Mouse (Mus musculus) v-Abl transformed pro-B cells (cell line): Measurements from ENCODE around the gene Pde6g.

Experiments used
- in situ Hi-C, 2 experiments: fragments of 400-800 bp; cut with MboI; formaldehyde crosslinking; loops; one replicate each; pipeline ENCODE4 v1.15.1; 2025; ENCODE audit not compliant: unreplicated experiment in 2 of 2

The Pde6g gene

DNA sequence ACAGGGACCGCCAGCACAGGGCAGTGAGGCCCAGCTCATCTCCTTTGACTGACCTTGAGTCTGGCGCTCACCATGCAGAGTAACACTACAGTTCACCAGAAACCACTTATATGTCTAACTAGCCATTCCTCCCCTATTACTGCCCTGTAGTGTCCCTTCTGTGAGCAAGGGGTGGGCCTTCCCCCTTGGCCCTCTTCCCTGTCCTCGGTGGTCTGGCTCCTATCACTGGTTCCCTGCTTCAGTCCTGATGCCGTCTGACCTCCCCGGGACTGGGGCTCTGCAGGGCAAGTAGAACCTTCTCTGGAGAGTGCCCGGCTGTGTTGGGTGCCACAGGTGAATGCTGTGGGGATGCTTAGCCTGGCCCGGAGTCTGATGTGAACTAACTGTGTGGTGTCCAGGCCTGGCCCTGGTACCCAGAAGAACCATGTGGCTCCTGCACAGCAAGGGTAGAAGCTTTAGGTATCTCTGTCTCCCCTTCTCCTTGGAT lies 30.2 kb upstream of the Pde6g start:
- in situ Hi-C loops: loop anchor here (10.0 kb wide), 1 partner anchor 291 kb away; no protein-coding TSS in a partner anchor

DNA sequence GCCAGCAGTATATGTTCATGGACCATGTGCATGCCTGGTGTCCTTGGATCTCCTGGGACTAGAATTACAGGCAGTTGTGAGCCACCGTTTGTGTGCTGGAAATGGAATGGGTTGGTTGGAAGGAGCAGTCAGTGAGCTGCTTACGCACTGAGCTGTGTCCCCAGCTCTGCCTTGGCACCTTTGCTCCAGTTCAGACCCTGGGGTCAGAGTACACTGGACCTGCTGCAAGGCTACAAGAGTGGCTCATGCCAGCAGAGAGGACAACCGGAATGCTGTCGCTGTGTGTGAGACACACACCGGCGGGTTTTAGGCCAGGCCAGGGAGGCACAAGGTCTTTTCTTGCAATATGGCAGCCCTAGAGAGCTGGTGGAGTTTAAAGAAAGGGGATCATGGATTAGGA lies 18.8 kb upstream of the Pde6g start:
- in situ Hi-C loops: no loop called here

DNA sequence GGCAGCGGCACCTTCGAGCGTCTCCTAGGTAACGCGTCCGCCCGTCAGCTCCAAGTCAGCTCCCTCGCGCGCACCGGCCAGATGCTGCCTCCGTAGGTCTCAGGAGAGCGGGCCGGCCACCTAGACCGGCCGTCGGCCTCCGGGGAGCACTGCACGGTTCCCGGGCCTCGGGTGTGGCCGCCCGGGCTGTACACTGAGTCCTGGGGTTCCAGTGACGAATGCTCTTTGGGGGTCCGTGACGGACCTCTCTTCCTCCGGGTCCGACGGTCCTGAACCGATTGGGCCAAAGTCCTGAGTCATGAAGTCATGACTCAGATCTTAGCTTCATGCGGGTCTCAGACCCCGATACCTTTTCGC lies 14.4 kb upstream of the Pde6g start:
- in situ Hi-C loops: no loop called here

DNA sequence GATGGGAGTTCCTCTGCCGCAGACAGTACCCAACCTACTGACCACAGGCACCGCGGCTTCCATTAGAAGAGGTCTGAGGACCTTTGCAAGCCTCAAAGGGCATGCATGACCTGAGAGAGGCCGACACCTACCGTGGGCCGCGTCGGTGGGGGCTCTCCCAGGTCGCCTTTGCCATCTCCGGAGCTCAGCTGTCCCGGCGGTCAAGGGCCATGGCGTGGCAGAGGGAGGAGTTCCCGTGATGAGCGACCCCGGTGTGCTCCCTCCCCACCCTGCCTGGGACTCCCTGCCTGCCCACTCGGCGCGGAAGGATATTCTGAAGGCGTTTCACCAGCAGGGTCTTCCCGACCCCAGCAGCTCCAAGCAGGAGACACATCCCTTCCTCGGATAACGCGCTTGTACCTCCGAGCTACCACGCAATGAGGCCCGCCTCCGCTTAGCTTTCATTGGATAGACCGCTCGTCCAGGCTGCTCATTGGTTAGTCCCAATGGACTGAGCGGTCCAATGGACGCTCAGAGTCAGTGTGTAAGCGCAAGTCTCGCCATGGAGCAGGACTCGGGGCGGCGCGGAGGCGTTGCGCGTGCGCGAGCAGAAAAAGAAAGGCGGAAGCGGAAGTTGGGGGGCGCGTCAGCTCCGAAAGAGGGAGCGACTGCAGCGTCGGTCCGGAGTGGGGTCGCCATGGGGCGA lies 13.9 kb upstream of the Pde6g start, which contains the start of gene Arl16:
Gene Arl16, minus strand, starts transcription at position 557 of the 685 bp plus-strand sequence.
- in situ Hi-C loops: no loop called here

DNA sequence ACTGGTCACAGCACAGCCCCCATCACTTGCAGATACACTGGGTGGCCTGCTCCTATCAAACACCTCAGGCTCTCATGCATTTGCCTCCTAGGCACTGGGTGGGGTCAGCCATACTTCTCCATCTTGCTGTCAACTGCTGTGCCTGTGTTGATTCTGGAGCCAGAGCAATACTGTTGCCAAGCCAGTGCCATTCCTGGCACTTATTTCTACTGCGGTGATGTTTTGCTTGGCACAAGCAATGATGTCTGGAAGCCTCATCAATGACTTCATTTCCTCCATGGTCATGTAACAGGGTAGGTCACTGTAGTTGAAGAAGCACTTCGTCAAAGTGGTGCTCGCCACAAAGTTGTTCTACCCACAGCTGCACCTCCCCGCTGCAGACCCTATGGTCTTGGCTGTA lies 12.2 kb upstream of the Pde6g start:
- in situ Hi-C loops: no loop called here

DNA sequence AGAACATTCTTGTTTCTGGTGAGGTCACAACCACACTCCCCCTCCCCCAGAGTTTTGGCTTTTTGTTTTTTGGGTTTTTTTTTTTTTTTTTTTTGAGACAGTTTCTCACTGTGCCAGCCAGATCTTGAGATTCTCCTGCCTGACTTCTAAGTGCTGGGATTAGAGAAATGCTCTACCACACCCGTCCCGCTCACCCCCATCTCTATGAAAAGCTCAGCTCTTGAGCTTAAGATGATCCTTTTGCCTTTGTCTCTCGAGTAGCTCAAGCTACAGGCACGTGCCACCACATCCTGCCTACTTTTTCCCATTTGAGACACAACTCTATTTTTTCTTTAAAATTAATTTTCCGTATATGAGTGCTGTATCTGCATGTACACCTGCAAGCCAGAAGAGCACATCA lies 11.1 kb upstream of the Pde6g start:
- in situ Hi-C loops: no loop called here

DNA sequence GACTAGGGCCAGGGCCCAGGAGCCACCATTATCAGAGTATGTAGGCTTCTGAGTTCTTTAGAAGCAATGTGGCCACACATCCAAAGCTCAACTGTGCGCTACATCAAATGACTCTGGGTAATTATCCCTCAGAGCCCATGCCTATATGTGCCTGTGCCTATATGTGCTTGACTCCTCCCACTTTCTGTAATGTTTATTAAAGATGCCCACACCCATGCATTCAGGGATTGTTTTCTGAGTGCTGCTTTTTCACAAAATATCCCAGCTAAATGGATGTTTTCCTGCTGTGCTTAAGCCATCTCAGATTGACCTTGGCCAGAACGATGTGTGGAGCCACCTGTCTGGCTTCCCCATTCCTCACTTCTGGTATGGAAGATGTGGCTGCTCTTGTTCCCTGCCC lies 10.2 kb upstream of the Pde6g start:
- in situ Hi-C loops: no loop called here

DNA sequence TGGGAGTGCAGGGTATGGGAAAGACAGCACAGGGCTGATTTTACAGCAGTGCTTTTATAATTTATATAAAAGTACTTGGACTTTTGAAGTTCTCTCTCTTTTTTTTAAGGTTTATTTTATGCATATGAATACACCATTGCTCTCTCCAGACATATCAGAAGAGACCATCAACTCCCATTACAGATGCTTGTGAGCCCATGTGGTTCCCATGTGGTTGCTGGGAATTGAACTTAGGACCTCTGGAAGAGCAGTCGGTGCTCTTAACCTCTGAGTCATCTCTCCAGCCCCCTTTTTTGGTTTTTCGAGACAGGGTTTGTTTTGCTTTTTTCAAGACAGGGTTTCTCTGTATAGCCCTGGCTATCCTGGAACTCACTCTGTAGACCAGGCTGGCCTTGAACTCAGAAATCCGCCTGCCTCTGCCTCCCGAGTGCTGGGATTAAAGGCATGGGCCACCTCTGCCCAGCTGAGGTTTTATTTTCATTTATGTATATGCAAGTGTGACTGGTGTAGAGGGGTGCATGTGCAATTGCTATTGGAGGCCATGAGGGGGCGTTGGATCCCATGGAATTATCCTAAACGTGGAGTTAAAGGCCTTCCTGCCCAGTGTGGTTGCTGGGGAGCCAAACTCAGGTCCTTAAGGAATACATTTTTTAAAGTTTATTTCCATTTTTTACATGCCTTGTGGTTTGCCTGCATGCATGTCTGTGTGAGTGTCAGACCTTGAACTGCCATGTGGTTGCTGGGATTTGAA lies 5.7 kb upstream of the Pde6g start:
- in situ Hi-C loops: no loop called here

DNA sequence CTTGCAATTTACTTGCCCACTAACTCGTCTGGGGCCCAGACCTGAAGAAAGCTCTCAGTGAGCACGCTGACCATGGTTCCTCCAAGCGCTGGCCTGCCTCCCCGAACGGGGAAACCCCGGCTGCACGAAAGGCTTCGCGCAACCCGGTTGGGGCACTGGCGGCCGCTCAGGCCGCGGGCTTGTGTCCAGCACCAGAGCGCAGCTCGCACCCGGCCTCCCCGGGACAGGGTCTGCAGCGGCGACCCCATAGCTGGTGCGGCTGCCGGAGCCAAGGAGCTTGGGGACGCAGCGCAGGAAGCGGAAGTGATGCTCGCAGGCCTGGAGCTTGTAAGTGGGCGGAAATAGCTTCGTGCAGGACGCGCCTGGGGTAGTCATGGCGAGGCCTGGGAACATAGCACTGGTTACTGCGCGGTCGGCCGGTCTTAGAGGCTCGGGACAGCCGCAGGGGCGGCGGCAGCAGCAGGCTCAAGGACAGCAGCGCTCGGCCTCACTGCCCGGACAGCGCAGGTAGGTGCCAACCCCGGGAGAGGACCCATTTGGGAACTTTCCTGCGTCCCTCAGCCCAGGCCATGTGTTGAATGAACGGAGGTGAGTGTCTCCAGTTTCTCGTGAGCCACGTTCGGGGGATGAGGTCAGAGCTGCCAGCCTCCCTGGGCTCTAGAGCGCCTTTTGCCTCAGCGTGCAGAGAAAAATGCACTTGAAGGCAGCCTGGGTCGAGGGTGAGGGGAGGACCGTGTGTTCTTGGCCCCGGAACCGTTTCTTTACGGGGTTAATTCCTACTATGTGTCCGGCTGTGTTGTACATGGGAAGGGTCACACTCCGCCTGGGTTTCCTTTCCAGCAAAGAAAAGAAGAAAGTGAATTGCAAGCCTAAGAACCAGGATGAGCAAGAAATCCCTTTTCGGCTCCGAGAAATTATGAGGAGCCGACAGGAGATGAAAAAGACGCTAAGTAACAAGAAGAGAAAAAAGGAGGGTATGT lies 4.8 kb upstream of the Pde6g start, which contains the start of the genes Oxld1 and Ccdc137:
Gene Oxld1, minus strand, starts transcription at position 297 of the 980 bp plus-strand sequence.
Gene Ccdc137, plus strand, starts transcription at position 344 of the 980 bp plus-strand sequence.
- in situ Hi-C loops: no loop called here

DNA sequence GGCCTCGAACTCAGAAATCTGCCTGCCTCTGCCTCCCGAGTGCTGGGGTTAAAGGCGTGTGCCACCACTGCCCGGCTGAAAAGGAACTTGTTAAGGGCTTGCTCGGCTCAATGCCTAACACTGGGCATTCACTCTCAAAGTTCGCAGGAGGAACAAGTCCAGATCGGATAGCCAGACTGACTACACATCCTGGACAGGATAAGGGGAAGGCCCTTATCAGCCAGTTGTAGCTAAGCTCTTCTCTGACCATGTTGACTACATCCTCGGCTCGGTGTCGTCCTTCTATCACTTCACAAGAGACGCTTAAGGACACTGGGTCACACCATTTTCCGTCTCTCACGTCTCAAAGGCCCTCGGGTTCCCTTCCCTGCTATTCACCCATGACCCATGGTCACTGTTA lies 4.1 kb upstream of the Pde6g start:
- in situ Hi-C loops: no loop called here

DNA sequence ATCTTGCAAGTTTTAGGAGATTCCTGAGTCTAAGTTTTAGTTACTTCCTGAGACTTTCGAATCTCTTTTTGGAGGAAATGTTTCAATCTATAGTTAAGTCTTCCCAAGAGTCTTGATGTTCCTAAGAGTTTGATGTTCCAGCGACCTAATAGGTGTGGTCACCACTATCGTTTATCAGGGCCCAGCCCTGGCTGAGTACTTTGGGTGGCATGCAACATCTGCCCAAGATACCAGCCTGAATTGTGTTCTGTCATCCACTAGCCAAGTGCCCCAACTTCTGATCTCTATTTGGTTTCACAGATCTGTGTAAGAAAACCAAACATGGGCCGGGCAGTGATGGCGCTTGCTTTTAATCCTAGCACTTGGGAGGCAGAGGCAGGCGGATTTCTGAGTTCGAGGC lies 2.1 kb upstream of the Pde6g start:
- in situ Hi-C loops: no loop called here

DNA sequence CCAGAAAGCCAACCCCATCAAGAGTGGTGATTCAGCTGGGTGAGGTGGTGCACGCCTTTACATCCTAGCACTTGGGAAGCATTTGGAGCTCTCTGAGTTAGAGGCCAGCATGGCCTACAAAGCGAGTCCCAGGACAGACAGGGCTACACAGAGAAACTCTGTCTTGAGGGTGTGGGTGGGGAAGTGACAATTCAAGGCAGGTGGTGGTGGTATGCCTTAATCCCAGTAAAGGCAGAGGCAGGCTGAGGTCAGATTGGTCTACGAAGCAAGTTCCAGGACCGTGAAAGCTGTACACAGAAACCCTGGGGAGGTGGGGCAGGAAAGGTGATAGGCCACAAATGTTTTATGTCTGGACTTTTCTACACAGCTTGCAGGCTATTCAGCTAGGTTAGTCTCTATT lies 1.7 kb upstream of the Pde6g start:
- in situ Hi-C loops: no loop called here

DNA sequence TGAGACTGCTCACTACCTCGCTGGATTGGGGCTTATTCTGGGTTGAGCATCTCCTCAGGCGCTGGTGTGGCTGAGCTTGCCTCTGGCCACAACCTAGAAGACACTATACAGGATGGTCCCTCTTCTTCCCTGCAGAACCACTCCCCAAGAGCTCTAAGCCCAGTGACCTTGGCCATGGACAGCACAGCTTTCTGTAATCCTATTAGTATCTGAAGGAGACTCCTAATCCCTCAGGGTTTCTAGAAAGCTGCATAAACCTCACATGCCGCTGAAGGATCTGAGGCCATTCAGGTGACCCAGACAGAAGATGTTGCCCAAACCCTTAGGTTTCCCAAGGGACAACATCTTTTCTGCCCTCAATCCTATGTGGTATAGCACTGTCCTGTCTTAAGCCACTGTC lies 1.1 kb downstream of the Pde6g start:
- in situ Hi-C loops: no loop called here

DNA sequence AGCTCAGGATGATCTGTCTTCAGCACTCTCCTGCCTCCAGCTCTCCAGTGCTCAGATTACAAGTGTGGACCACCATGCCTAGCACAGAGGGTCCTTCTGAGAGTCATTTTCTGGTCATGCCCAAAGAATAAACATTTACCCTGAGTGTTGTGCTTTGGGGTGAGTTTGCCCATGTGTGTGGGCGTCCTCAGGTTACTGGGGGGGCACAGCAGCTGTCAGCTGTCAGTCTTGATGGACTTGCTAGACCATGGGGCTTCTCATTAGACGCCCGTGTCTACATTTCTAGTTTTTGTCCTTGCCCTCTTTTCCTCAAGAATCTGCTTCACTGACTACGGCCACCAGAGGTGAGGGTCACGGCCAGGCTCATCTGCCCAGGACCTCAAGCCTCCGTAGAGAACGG lies 6.1 kb downstream of the Pde6g start:
- in situ Hi-C loops: no loop called here

DNA sequence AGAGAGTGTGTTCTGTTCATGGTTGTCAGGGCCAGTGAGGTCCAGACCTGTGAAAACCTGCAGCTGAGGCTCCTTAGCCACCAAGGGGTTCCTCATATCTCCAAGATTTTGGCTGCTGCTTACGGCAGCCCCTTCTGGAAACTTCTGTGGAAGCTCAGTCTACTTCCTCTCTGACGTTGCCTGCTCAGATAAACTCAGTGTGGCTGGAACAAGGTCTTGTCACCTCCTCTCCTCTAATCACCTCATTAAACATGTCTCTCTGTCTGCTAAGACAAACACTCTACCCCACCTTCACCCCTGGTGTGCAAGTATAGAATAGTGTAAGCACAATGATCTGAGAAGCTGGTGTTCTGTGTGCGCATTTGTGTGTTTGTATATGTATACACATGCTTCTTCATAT lies 7.8 kb downstream of the Pde6g start:
- in situ Hi-C loops: no loop called here

DNA sequence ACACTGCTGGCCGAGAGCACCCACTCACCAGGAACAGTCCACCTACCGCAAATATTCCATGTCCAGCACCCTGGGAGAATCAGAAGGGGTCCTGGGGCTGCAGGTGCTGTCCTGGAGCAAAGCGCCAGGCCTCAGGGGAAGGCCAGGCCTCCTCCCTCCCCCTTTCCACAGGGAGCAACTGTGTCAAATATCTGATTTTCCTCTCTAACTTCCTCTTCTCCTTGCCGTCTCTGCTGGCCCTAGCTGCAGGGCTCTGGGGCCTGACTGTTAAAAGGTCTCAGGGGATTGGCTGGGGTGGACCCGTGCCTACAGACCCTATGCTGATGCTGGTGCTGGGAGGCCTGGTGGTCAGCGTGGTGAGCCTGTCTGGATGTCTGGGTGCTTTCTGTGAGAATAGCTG lies 9.2 kb downstream of the Pde6g start:
- in situ Hi-C loops: no loop called here

DNA sequence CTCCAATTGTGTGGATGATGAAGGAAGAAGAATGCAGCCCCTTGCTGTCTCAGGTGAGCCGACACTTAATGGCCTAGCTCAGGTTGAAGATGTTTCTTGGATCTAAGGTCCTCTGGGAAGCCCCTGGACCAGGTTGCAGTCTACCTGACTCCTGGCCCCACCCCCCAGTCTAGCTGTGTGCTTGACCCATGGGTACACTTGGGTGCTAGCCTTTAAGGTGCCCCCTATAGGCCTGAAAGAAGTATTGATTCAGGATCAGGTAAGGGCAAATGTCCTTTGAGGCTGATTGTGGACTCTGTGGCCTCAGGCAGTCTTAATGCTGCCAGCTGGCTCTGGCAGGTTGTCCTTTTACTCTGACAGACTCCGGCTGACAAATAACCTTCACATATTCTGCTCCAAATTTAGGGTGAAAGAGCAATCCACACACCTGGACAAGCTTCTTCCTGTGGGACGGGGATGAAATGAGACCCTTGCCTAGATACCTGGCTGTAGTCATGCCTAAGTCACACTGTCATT lies 10.5 kb downstream of the Pde6g start:
- in situ Hi-C loops: no loop called here

DNA sequence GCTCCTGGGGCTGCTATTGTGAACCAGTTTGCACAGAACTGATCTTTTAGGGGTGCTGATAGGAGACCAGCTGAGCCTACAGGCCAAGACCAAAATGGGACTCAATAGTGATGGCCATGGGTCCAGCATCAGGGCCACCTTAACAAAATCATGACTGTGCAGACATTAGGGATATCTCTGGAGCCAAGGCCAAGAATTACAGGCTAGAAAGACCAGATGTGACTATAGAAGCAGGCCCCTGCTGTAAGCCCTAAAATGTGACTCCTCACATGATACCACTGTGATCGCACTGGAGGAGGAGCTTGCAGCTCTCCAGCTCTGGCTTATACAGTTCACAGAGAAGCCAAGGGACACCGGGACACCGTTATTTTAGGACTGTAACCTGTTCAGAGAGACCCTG lies 11.0 kb downstream of the Pde6g start, which contains the start of gene Tspan10:
Gene Tspan10, plus strand, starts transcription at position 301 of the 400 bp plus-strand sequence.
- in situ Hi-C loops: no loop called here

DNA sequence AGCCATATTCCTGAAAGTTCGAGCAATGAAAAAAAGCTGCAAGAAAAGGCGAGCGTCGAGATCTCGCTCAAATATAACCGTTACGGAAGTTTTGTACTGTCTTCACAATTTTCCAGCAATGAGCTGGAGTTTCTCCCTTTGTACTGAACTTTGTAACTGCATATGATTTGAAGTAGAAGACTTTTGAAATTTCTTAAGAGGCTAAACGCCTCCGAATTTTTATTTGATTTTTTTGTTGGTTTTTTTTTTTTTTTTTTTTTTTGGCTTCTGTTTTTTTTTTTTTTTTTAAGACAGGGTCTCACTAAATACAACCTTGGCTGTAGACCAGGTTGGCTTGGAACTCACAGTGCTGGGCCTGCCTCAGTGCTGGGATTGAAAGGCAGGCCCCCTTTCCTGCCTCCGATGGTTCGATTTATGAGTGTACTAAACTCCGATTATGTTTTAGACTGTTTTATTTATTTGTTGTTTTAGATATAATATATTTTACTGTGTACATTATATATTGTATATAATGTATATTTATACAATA lies 15.4 kb downstream of the Pde6g start:
- in situ Hi-C loops: no loop called here

DNA sequence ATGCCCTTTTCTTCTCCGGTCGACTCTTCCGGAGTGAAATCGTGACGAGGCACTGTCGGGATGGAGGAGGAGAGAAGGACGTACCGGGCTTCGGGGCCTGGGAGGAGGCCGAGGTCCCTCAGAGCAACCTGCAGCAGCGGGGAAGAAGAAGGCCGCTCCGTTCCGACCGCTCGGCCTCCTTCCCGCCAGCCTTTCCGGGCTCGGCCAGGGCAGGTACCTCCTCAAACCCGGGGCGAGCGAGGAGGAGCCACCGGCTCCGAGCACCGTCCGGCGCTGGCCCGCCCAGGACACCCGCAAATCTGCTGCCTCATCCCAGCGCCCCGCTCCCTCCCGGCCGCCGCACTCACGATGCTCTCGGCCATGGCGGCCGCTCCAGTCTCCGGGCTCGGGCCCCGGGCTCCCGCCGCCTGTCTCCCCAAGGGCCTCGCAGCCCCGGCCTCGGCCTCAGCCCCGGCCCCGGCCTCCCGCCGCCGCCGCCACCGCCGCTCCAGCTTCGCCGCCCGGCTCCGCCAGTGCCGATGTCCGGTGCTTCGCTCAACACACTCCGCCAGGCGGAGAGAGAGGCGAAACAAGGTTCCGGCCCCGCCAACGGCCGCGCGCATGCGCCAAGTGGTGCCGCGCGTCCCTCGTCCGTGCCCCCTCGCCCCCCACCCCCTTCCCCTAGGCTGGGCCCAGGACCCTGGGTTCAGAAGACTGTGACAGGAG lies 16.0 kb downstream of the Pde6g start, which contains the start of gene Nploc4:
Gene Nploc4, minus strand, starts transcription at position 557 of the 705 bp plus-strand sequence.
- in situ Hi-C loops: no loop called here
